Mouse (Mus musculus) forebrain, embryonic 13.5 days (tissue): ENCODE results near the gene Mier1. TPM values are rescaled to one million over a fixed set of nuclear protein-coding genes. Genes with fewer than 3 reads are reported as not detected.

Experiments
- ATAC-seq: fragments of 200-750 bp; cut with Nextera tagmentation; 2 replicates; pipeline ENCODE4 v1.8.0; 2017
- H3K27ac ChIP-seq: fragments of 300-500 bp; sonication (generic); 2 replicates; pipeline ENCODE4 v1.5.1; 2015; ENCODE audit warnings: inconsistent platforms, mild to moderate bottlenecking, moderate library complexity
- H3K27me3 ChIP-seq: fragments of 300-500 bp; sonication (generic); 2 replicates; pipeline ENCODE4 v1.6.1; 2015; ENCODE audit warnings: mild to moderate bottlenecking, inconsistent platforms
- H3K36me3 ChIP-seq: fragments of 300-500 bp; sonication (generic); 2 replicates; pipeline ENCODE4 v1.6.1; 2015; ENCODE audit warnings: mild to moderate bottlenecking, inconsistent platforms; ENCODE audit not compliant: poor library complexity, severe bottlenecking
- H3K4me1 ChIP-seq: fragments of 300-500 bp; sonication (generic); 2 replicates; pipeline ENCODE4 v1.6.1; 2015; ENCODE audit warnings: inconsistent platforms
- H3K4me2 ChIP-seq: fragments of 300-500 bp; sonication (generic); 2 replicates; pipeline ENCODE4 v1.6.1; 2015; ENCODE audit warnings: inconsistent platforms, mild to moderate bottlenecking, moderate library complexity
- H3K4me3 ChIP-seq: fragments of 300-500 bp; sonication (generic); 2 replicates; pipeline ENCODE4 v1.5.1; 2015; ENCODE audit warnings: mild to moderate bottlenecking, inconsistent platforms
- H3K9ac ChIP-seq: fragments of 300-500 bp; sonication (generic); 2 replicates; pipeline ENCODE4 v1.6.1; 2015; ENCODE audit warnings: mild to moderate bottlenecking, inconsistent platforms
- H3K9me3 ChIP-seq: fragments of 300-500 bp; sonication (generic); replicated peaks from 2 replicates; pipeline ENCODE4 v1.6.1; 2016; ENCODE audit warnings: inconsistent platforms
- WGBS: fragments of 180-500 bp; shearing (Covaris S2); methylation state at CpG from one replicate; pipeline ENCODE4 v1.1.7; 2015; 5-methylcytosine and 5-hydroxymethylcytosine counted together
- polyA plus RNA-seq: library from polyadenylated mRNA; unstranded; fragments of >200 nt; fragmentation: Nextera tagmentation; extraction: Ambion mirVana; gene quantifications from 2 replicates; pipeline ENCODE4 v1.2.1, GENCODE M21; 2015

Mier1 gene
- 37.4 and 39.7 TPM in 2 replicates for polyA plus RNA-seq

DNA sequence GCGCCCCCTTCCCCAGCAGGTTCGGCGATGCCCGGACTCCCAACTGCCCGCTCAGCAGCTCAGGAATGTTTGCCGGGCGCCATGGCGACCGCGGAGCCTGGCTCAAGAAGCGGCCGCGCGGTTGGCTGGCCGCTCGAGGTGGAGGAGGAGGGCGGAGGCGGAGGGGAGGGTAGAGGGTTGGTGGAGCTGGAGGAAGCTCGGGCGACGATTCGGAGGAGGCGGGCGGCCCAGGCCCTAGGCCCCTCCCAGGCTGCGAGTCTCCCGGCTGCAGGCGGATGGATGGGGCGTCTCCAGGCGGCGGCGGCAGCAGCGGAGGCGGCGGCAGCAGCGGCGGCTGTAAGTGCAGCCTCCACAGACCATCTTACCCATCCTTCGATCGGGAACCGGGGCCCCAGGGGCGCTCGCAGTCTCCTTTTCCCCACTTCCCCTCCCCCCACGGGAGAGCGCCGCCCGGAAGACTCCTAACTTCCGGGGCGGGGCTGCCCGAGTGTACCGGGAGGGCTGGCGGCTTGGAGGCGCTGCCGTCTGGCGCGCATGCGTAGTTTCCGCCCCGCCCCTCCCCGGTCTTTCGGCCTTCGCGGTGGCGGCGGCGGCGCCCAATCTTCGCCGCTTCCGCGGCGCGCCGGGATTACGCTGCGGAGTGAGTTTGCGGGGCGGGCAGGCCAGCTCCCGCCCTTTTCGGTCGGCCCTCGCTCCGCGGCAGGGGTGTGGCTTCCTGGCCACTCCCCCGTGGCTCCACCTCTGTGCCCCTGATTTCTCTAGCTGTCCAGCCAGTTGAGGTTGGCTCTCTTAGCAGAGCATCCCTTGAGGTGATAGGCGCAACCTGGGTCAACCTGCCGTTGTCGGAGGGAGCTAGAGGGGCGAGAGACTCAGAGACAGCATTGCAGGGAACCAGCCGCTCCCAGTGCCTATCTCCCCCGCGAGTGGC lies at the start of gene Mier1, which contains the start of gene Wdr78:
TSS of gene Mier1 (plus strand) at position 207 of the 928 bp plus-strand sequence.
TSS of gene Wdr78 (minus strand) at position 372 of the 928 bp plus-strand sequence.
- ATAC-seq = peak; percentile 99
- WGBS = 0% methylated on average over 66 of the region's 90 CpGs
- H3K9me3 ChIP-seq = no peaks in the 10 kb centered on the region
- H3K27ac ChIP-seq = peak within 1 kb of the TSS; percentile 100
- H3K4me1 ChIP-seq = peaks cover 39% of the 10 kb centered on the region
- peaks cover 14% of the 10 kb centered on the region; the same call in 1 of the 2 replicates for H3K36me3 ChIP-seq
- H3K9ac ChIP-seq = peak within 1 kb of the TSS; percentile 86
- peak within 1 kb of the TSS; percentile 79 for H3K4me2 ChIP-seq
- no peaks in the 10 kb centered on the region for H3K27me3 ChIP-seq
- H3K4me3 ChIP-seq = peak within 1 kb of the TSS; percentile 88

DNA sequence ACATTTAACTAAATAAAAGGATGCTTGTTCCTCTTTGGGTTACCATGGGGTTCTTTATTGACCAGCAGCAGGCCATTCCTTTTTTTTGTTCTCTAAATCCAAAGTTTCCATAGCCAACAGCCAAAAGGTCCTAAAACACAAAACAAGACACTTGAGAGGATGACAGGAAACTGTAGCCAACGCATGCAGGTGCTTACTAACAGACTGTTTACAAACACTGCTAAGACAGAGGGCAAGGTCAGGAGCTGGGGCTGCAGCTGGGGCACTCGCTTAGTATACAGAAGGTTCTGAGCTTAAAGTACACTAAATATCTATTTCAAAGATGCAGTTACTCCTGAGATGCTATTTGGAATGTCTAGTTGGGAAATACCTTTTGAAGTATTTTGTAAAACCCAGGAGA lies 49.8 kb upstream of the Mier1 start:
- whole genome bisulfite sequencing = 76% methylated on average over 2 of the region's 2 CpGs
- no peak overlapping the region for H3K4me3 ChIP-seq
- no peak overlapping the region for H3K27ac ChIP-seq
- no peaks in the 10 kb centered on the region for H3K36me3 ChIP-seq
- no peaks in the 10 kb centered on the region for H3K27me3 ChIP-seq
- no peak for ATAC-seq
- H3K9ac ChIP-seq = no peak overlapping the region
- H3K4me1 ChIP-seq = peaks cover 10% of the 10 kb centered on the region
- no peak overlapping the region for H3K4me2 ChIP-seq
- H3K9me3 ChIP-seq = no peaks in the 10 kb centered on the region

DNA sequence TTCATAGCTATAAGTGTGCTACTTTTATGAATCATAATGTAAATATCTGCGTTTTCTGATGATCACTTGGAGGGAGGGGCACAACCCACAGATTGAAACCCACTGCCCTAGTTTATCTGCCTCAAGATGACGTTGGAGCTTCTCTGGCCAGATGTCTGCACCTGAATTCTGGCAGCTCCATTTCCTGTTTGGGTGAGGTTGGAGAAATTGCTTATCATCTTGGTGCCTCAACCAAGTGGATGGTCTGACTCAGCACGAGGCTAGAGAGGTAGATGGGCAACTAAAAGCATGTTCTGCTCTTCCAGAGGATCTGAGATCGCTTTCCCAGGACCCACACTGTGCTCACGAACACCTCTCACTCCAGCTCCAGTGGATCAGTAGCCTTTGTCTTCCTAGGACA lies 49.2 kb upstream of the Mier1 start:
- no peak for ATAC-seq
- Histone ChIP-seq H3K36me3 (no peaks in the 10 kb centered on the region), H3K9me3 (no peaks in the 10 kb centered on the region), H3K9ac (no peak overlapping the region), H3K4me1 (peaks cover 10% of the 10 kb centered on the region), H3K4me3 (no peak overlapping the region), H3K27me3 (no peaks in the 10 kb centered on the region), H3K27ac (no peak overlapping the region), H3K4me2 (no peak overlapping the region)
- 86% methylated on average over 5 of the region's 5 CpGs for WGBS

DNA sequence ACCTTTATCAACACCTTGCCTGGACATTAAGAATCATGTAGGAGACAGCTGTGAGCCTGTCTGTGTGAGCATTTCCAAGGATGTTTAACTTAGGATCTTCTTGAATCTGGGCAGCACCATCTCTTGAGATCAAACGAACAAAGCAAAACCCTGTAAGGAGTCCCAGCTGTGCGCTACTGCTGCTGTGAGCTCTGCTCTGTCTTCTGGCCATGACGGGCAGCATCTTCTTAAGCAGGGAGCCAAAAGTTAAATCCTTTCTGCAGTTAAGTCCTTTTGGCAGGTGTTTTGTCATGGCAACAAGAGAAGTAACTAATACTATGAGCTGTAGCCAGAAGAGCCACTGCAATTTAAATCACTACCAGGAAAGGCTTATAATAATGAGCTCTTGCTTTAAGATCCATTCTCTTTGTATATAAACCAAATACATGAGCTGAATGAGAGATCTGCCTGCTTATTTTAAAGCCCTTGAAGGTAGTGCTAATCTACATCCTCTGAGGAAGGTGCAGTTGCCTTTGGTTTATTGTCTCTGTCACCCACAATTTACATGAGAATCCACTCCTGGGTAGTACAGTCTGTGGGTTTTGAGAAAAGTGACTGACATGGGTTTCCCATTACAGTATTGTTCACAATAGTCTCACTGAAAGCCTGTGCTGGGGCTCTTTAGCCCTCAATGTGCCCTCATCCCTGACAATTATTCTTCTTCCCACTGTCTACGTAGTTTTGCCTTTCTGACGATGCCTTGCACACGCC lies 46.1 kb upstream of the Mier1 start:
- Histone ChIP-seq H3K4me2 (no peak overlapping the region), H3K36me3 (no peaks in the 10 kb centered on the region), H3K27ac (no peak overlapping the region), H3K9ac (no peak overlapping the region), H3K4me3 (no peak overlapping the region), H3K9me3 (no peaks in the 10 kb centered on the region), H3K4me1 (peaks cover 10% of the 10 kb centered on the region), H3K27me3 (no peaks in the 10 kb centered on the region)
- 37% methylated on average over 6 of the region's 6 CpGs for WGBS
- no peak for ATAC-seq

DNA sequence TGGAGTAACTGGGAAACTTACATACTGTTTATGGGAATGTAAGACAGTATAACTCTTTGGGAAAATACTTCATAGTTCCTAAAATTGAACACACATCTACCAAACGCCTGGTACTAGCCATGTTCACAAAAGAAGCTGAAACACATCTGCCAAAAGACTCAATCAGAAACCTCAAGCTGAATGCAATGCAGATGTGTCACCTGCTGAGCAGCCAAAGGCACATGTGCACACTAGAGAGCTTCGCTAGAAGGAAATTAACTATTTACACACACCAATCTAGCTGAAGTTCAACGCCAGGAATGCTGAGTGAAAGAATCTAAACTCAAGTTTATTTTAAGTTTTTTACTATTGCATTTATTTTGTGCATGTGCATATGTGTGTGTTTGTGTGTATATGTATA lies 43.6 kb upstream of the Mier1 start:
- Histone ChIP-seq H3K4me1 (peaks cover 10% of the 10 kb centered on the region), H3K4me3 (no peak overlapping the region), H3K36me3 (no peaks in the 10 kb centered on the region), H3K27ac (no peak overlapping the region), H3K9ac (no peak overlapping the region), H3K4me2 (no peak overlapping the region), H3K27me3 (no peaks in the 10 kb centered on the region), H3K9me3 (no peaks in the 10 kb centered on the region)
- ATAC-seq = no peak
- WGBS = 65% methylated on average over 3 of the region's 3 CpGs

DNA sequence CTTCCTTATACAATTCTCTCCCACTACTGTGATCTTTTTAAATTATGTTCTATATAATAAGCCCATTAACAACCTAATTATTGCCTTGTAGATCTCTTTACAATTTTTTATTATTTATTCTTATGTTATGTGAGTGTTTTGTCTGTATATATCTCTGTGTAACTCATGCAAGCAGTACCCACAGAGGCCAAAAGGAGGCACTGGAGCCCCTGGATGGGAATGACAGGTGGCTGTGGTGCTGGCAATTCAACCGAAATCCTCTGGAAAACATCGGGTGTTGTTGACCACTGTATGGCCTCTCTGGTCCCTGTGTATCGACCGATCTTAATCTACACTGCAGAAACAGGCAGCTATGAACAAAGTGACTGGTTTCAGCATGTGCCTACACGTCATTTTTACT lies 29.0 kb upstream of the Mier1 start:
- H3K9ac ChIP-seq = no peak overlapping the region
- WGBS = 91% methylated on average over 5 of the region's 5 CpGs
- no peak for ATAC-seq

DNA sequence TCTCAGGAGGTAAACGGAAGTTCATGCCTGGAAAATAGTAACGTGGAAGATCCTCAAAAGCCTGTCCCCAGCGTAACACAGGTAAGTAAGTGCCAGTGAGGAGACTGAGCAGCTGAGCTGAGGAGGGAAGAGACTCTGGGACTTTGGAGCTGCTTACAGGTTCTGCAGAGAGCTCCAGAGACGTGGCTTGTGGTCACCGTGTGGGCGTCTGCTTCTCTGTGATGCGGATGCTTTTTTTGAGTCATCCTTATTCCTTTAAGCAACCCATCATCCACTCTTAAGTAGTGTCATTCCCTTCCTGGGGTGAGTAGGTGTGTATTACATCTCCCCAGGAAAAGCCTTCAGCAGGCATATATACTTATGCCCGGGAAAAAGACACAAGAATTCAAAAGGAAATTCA lies 18.3 kb upstream of the Mier1 start:
- 91% methylated on average over 8 of the region's 8 CpGs for WGBS
- H3K27ac ChIP-seq = no peak overlapping the region
- no peaks in the 10 kb centered on the region for H3K4me1 ChIP-seq
- H3K4me2 ChIP-seq = no peak overlapping the region
- H3K27me3 ChIP-seq = no peaks in the 10 kb centered on the region
- H3K9ac ChIP-seq = no peak overlapping the region
- H3K36me3 ChIP-seq = no peaks in the 10 kb centered on the region
- H3K9me3 ChIP-seq = no peaks in the 10 kb centered on the region
- no peak for ATAC-seq
- no peak overlapping the region for H3K4me3 ChIP-seq

More for the DNA sequence above, 29.0 kb upstream of the Mier1 start:
- Histone ChIP-seq H3K4me3 (no peak overlapping the region), H3K27me3 (no peaks in the 10 kb centered on the region), H3K27ac (no peak overlapping the region), H3K9me3 (no peaks in the 10 kb centered on the region), H3K4me1 (no peaks in the 10 kb centered on the region), H3K36me3 (no peaks in the 10 kb centered on the region; the same call in 1 of the 2 replicates), H3K4me2 (no peak overlapping the region)

DNA sequence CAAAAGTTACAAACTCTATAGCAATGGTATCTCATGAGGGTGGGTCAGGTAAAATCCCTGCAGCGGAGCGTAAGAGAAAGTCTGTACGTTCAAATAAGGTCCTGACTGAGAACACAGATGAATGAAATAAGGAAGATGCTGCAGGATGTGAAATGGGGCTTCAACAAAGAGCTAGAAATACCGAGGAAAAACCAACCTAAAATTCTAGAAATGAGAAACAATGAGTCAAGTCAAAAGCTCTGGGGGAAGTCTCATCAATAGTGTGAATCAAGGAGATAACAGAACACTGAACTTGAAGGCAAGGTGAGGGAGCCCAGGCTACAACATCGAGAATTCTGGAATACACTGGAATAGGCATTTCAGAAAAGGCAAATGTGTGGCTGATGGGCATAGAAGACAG lies 15.7 kb upstream of the Mier1 start:
- H3K27me3 ChIP-seq = no peaks in the 10 kb centered on the region
- H3K4me2 ChIP-seq = no peak overlapping the region
- no peaks in the 10 kb centered on the region for H3K4me1 ChIP-seq
- WGBS = 88% methylated on average over 5 of the region's 5 CpGs
- no peak for ATAC-seq
- no peak overlapping the region for H3K4me3 ChIP-seq
- H3K36me3 ChIP-seq = no peaks in the 10 kb centered on the region
- H3K27ac ChIP-seq = no peak overlapping the region
- H3K9ac ChIP-seq = no peak overlapping the region
- H3K9me3 ChIP-seq = no peaks in the 10 kb centered on the region

DNA sequence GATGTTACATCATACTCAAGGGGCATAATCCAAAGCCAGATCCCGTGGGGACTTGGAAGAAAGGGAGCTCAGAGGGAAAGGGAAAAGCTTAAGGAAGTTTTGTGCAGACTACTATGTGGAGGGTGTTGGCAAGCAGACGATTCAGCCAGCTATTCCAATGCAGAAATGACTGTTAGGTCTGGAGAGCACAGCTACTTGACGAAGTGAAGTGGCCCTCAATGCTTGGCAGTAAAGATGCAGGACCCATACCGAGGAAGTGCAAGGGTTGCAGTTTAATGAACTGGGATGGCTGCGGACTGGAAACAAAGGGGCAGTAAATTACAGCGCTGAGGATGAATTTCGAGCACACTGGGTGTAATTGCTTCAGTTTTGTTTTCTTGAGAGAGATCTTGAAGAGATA lies 1.5 kb upstream of the Mier1 start:
- Histone ChIP-seq H3K27me3 (no peaks in the 10 kb centered on the region), H3K27ac (no peak overlapping the region), H3K9ac (peak overlapping the region; percentile 86; the same call in 1 of the 2 replicates), H3K4me3 (peak overlapping the region; percentile 88), H3K9me3 (no peaks in the 10 kb centered on the region), H3K4me1 (peaks cover 34% of the 10 kb centered on the region), H3K36me3 (peaks cover 14% of the 10 kb centered on the region; the same call in 1 of the 2 replicates), H3K4me2 (peak overlapping the region; percentile 79)
- no peak for ATAC-seq
- WGBS = 32% methylated on average over 7 of the region's 7 CpGs

DNA sequence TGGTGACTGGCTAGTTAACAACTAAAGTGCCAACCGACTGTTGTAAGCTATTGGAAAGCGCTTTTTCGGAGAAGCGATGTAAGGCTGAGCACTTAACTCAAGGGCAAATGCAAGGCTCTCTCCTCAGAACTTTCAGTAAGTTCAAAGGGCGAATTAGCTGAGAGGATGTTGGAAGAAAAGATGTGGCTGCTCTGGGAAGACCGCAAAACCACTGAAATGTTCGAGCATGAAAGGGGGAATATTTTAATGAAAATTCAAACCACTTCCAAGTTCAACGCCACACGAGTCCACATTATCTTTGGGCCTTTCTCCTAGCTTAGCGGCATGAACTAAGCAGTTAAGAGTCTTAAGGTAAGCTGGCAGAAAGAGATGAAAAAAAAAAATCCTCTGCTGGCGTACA lies 788 bp upstream of the Mier1 start:
- H3K27ac ChIP-seq = peak overlapping the region; percentile 100; the same call in 1 of the 2 replicates
- peaks cover 14% of the 10 kb centered on the region; the same call in 1 of the 2 replicates for H3K36me3 ChIP-seq
- no peaks in the 10 kb centered on the region for H3K27me3 ChIP-seq
- H3K4me3 ChIP-seq = peak overlapping the region; percentile 88
- ATAC-seq = no peak
- peak overlapping the region; percentile 86 for H3K9ac ChIP-seq
- peak overlapping the region; percentile 79 for H3K4me2 ChIP-seq
- H3K4me1 ChIP-seq = peaks cover 34% of the 10 kb centered on the region
- no peaks in the 10 kb centered on the region for H3K9me3 ChIP-seq
- 7% methylated on average over 11 of the region's 11 CpGs for WGBS

DNA sequence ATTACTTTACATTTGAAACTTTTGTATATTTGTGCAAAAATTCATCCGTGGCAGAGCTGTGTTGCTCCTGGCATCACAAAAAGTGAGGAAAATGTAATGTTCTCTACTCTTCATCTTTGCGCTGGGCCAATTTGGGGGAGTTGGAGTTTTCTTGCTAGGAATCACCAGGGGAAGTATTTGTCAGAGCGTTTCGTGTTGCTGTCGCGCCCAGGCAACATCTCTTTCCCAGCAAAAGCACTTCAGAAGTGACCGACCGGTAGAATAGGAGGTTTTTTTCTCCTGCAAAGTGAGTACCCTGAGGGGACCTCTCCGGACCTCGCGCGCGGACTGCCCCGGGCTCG lies 4.7 kb downstream of the Mier1 start:
- H3K9ac ChIP-seq = peak overlapping the region; percentile 94
- peaks cover 45% of the 10 kb centered on the region for H3K4me1 ChIP-seq
- H3K27me3 ChIP-seq = no peaks in the 10 kb centered on the region
- peak overlapping the region; percentile 82; the same call in 1 of the 2 replicates for H3K27ac ChIP-seq
- WGBS = 2% methylated on average over 15 of the region's 15 CpGs
- ATAC-seq = no peak
- peaks cover 6% of the 10 kb centered on the region; the same call in 1 of the 2 replicates for H3K36me3 ChIP-seq
- H3K4me2 ChIP-seq = peak overlapping the region; percentile 85
- no peaks in the 10 kb centered on the region for H3K9me3 ChIP-seq
- peak overlapping the region; percentile 85 for H3K4me3 ChIP-seq
